Mouse (Mus musculus): ENCODE measurements at regions not wholly inside any gene's neighbourhood (a gene's known extent, or its start where the extent isn't known, plus 50 kb on each side); places are given as distances from the start of the nearest gene placed in this dataset.

DNA sequence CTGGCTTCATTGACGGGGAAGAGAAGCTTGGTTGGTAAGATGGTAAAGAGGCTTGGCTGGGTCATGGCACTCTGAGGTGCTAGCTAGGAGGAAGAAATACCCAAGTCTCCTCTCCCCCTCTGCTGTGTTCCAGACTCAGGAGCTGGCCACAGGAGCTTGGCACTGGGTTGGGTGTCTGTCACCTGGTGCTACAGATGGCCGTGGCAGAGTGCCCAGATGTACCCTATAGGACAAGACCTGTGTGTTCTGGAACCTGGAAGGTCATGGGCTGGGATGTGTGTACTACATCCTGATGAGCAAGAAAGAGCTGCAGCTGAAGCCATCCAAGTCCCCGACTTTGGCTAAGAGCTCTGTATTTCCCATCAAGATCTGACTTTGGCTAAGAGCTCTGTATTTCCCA is 72.4 kb downstream of the Nupl2 start:
- Histone ChIP-seq H3K4me1 (no peaks in the 10 kb centered on the region), H3K9ac (no peak overlapping the region), H3K27me3 (replicated peaks) (no peaks in the 10 kb centered on the region), H3K4me3 (no peak overlapping the region), H3K4me2 (no peak overlapping the region), H3K27ac (no peak overlapping the region), H3K9me3 (no peaks in the 10 kb centered on the region), H3K36me3 (replicated peaks) (no peaks in the 10 kb centered on the region)
- WGBS, result 87% methylated on average over 3 of the region's 3 CpGs
- no peak for ATAC-seq (replicated peaks)

- Histone ChIP-seq H3K27me3 (replicated peaks) (no peaks in the 10 kb centered on the region), H3K36me3 (replicated peaks) (no peaks in the 10 kb centered on the region), H3K9ac (no peak overlapping the region), H3K4me1 (no peaks in the 10 kb centered on the region), H3K4me3 (no peak overlapping the region), H3K9me3 (no peaks in the 10 kb centered on the region), H3K4me2 (no peak overlapping the region), H3K27ac (no peak overlapping the region)
- no peak for ATAC-seq (replicated peaks)
- 72% methylated on average over 2 of the region's 2 CpGs for WGBS
Measured at GRCm38 (mm10) chr5:24239006-24239405, 74.2 kb downstream of the Nupl2 start.

- WGBS, result 86% methylated on average over 6 of the region's 6 CpGs
- Histone ChIP-seq H3K36me3 (replicated peaks) (no peaks in the 10 kb centered on the region), H3K27me3 (replicated peaks) (no peaks in the 10 kb centered on the region), H3K4me3 (no peak overlapping the region), H3K4me2 (no peak overlapping the region), H3K4me1 (no peaks in the 10 kb centered on the region), H3K9me3 (no peaks in the 10 kb centered on the region), H3K27ac (no peak overlapping the region), H3K9ac (no peak overlapping the region)
- ATAC-seq (replicated peaks), result no peak
Measured at GRCm38 (mm10) chr5:24244211-24244610, 79.4 kb downstream of the Nupl2 start.

DNA sequence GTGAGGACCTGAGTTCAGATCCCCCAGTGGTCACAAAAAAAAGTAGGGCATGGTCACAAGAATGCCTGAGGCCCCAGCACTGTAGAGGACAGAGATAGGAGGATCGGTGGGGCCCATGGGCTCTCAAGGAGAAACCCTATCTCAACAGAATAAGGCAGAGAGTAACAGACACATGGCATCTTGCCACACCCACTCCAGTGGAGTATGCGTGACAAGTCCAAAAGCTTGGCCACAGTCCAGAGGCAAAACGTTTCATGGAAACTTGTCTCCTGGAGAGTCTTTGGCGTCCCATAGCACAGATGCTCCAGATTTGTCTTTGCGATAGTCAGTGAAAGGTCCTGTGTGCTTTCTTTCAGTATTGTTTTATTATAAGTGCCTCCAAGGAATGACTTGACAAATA is 90.7 kb downstream of the Nupl2 start:
- Histone ChIP-seq H3K27ac (no peak overlapping the region), H3K36me3 (replicated peaks) (no peaks in the 10 kb centered on the region), H3K4me3 (no peak overlapping the region), H3K27me3 (replicated peaks) (no peaks in the 10 kb centered on the region), H3K4me2 (no peak overlapping the region), H3K9me3 (no peaks in the 10 kb centered on the region), H3K4me1 (no peaks in the 10 kb centered on the region), H3K9ac (no peak overlapping the region)
- ATAC-seq (replicated peaks), result no peak
- 88% methylated on average over 5 of the region's 5 CpGs for WGBS

DNA sequence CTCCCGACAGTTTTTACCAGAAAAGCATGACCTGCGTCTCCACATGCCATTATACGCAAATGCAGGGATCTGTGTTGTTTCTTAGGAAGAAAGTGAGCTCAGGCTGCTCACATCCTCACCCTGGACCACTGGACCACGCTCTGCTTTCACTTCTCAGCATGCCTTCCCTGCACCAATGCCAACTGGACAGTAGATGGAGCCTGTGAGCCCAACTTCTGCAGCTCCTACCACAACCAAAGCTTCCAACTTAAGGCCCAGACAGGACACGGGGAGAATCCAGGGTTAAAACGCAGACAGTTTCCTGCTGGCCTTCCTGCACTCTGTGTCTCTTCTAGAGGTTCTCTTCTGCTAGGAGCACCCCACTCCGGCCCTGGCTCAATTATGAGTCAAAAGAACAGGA is 90.3 kb downstream of the Kcnh2 start:
- Histone ChIP-seq H3K9me3 (no peaks in the 10 kb centered on the region), H3K27me3 (replicated peaks) (no peaks in the 10 kb centered on the region), H3K4me3 (no peak overlapping the region), H3K9ac (no peak overlapping the region), H3K27ac (no peak overlapping the region), H3K4me1 (no peaks in the 10 kb centered on the region), H3K36me3 (replicated peaks) (no peaks in the 10 kb centered on the region), H3K4me2 (no peak overlapping the region)
- 17% methylated on average over 7 of the region's 7 CpGs for WGBS
- ATAC-seq (replicated peaks), result 0 out of 2 replicates have a peak, but pooled peaks have one; percentile 60

DNA sequence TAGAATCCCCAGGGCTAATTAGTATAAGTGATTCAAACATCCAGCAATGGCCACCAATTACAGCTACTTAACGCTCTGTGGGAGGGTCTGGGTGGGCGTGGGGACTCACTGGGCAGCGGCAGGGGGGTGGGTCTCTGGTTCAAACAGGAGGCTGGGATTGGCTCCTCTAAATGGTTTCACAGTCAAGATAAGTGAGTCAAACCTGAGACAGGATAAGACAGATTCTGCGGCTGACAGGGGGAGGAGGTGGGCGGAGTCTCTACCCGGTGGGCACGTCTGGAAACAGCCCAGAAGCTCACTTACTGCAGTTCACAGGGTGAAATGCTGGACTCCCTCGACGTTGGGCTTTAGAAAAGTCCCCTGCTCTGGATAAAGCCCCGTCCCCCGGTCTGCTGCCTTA is 89.3 kb downstream of the Kcnh2 start:
- Histone ChIP-seq H3K9me3 (no peaks in the 10 kb centered on the region), H3K4me1 (peaks cover 4% of the 10 kb centered on the region; the same call in 1 of the 2 replicates), H3K27ac (no peak overlapping the region), H3K9ac (no peak overlapping the region), H3K4me2 (no peak overlapping the region), H3K27me3 (replicated peaks) (no peaks in the 10 kb centered on the region), H3K36me3 (replicated peaks) (no peaks in the 10 kb centered on the region), H3K4me3 (no peak overlapping the region)
- ATAC-seq (replicated peaks), result no peak
- 15% methylated on average over 11 of the region's 11 CpGs for WGBS

- ATAC-seq (replicated peaks), result no peak
- H3K27ac ChIP-seq, result no peak overlapping the region
Measured at GRCm38 (mm10) chr5:24264151-24264550, 87.3 kb downstream of the Kcnh2 start.

DNA sequence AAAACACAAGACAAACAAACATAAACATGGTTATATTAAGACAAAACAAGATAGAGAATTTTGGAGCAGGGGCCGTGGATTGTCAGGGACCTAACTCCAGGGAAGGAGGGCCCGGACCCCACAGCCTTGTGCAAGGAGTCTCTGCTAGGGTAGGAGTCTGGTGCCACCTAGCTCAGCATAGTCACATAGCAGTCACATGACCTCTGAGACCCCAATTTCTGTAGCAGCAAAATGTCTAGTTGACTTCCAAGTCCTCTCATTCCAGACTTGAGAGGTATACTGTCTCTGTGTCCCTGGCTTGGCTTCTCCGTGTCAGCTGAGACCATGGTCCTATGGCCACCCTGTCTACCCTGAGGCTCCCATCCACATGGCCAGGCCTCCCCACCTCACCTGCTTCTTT is 86.0 kb downstream of the Kcnh2 start:
- WGBS, result 87% methylated on average over 3 of the region's 3 CpGs
- H3K4me1 ChIP-seq, result peaks cover 4% of the 10 kb centered on the region; the same call in 1 of the 2 replicates
- no peaks in the 10 kb centered on the region for H3K9me3 ChIP-seq
- no peak overlapping the region for H3K4me3 ChIP-seq
- no peak overlapping the region for H3K4me2 ChIP-seq
- H3K9ac ChIP-seq, result no peak overlapping the region
- no peaks in the 10 kb centered on the region for H3K27me3 ChIP-seq (replicated peaks)
- ATAC-seq (replicated peaks), result no peak
- no peak overlapping the region for H3K27ac ChIP-seq
- no peaks in the 10 kb centered on the region for H3K36me3 ChIP-seq (replicated peaks)

More at GRCm38 (mm10) chr5:24264151-24264550, 87.3 kb downstream of the Kcnh2 start:
- no peak overlapping the region for H3K4me3 ChIP-seq
- no peaks in the 10 kb centered on the region for H3K27me3 ChIP-seq (replicated peaks)
- H3K4me1 ChIP-seq, result peaks cover 4% of the 10 kb centered on the region; the same call in 1 of the 2 replicates
- no peaks in the 10 kb centered on the region for H3K9me3 ChIP-seq
- no peaks in the 10 kb centered on the region for H3K36me3 ChIP-seq (replicated peaks)
- 84% methylated on average over 4 of the region's 4 CpGs for WGBS
- no peak overlapping the region for H3K9ac ChIP-seq
- no peak overlapping the region for H3K4me2 ChIP-seq

DNA sequence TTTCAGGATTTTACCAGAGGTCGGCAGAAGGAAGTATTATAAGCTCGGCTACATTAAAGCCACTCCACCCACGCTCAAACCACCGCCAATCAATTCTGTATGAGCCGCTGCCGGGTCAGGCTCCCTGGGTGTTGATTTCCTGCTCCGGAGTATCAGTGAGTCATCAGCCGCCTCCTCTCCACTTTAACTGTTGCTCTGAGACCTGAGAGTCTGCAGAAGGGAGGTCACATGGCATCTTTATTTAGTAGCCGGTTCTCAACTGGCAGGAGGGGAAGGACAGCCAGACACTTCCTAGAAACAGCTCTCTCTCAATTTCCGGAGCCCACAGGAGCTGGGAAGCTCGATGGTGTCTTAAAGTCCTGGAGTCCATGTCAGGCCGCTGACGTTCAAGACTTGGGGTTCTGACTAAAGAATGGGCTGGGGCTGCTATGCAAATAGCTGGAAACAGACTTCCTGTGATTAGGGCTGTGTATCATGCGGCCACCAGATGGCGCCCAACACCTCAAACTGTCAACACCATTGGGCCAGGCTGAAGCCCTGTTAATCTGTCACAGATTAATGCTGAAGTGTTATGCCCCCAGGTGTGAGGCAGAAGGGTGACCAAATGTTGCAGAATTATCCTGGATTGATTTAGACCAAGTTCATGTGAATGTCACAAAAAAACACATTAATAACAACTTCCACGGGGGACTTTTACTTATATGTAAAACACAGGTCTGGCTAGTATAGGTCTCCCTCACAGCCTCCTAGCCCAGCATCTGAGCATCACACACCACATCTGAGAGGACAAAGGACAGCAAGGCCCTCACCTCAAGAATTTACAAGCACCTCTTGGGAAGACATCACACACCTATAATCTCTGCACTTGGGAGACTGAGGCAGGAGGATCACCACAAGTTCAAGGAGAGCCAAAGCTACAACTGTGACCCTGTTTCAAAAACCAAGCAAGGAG is 84.8 kb downstream of the Kcnh2 start:
- Histone ChIP-seq H3K27ac (no peak overlapping the region), H3K27me3 (replicated peaks) (no peaks in the 10 kb centered on the region), H3K9me3 (no peaks in the 10 kb centered on the region), H3K4me2 (peak overlapping the region; percentile 48), H3K4me3 (peak overlapping the region; percentile 19), H3K9ac (no peak overlapping the region), H3K36me3 (replicated peaks) (no peaks in the 10 kb centered on the region), H3K4me1 (peaks cover 4% of the 10 kb centered on the region; the same call in 1 of the 2 replicates)
- peak; percentile 87 for ATAC-seq (replicated peaks)
- 21% methylated on average over 16 of the region's 16 CpGs for whole genome bisulfite sequencing
